Mouse (Mus musculus) olfactory bulb, adult 2 months (tissue): ENCODE results near the gene Sde2. TPM values are rescaled to one million over a fixed set of nuclear protein-coding genes. Genes with fewer than 3 reads are reported as not detected.
"Not testable (repeated sequence)": the region's sequence is repeated elsewhere in the genome, so short reads cannot be mapped to it uniquely, and the experiment has no call there.

Experiments
- H3K27ac ChIP-seq: fragments of 200-500 bp; 2 replicates; pipeline ENCODE4 v1.5.1; 2012; ENCODE audit warnings: low read depth, low read length; ENCODE audit not compliant: insufficient read depth
- H3K4me1 ChIP-seq: fragments of 200-500 bp; 2 replicates; pipeline ENCODE4 v1.6.1; 2012; ENCODE audit warnings: low read length; ENCODE audit not compliant: control insufficient read depth, insufficient read depth
- H3K4me3 ChIP-seq: fragments of 200-500 bp; 2 replicates; pipeline ENCODE4 v1.5.1; 2012; ENCODE audit warnings: mild to moderate bottlenecking, low read depth, low read length, moderate library complexity; ENCODE audit not compliant: insufficient read depth
- CTCF ChIP-seq: fragments of 200-500 bp; IDR thresholded peaks from 2 replicates; pipeline ENCODE4 v1.5.1; 2012; ENCODE audit warnings: low read depth, mild to moderate bottlenecking, low read length, moderate library complexity; ENCODE audit not compliant: insufficient read depth
- POLR2A ChIP-seq: fragments of 200-500 bp; IDR thresholded peaks from 2 replicates; pipeline ENCODE4 v1.6.1; 2012; ENCODE audit warnings: mild to moderate bottlenecking, low read depth, low read length, moderate library complexity; ENCODE audit not compliant: insufficient read depth
- WGBS: fragments of 180-500 bp; shearing (Covaris S2); methylation state at CpG from one replicate; pipeline ENCODE4 v1.1.7; 2018; 5-methylcytosine and 5-hydroxymethylcytosine counted together
- polyA plus RNA-seq: library from polyadenylated mRNA; stranded (reverse); fragments of >200 nt; gene quantifications from 2 replicates; pipeline ENCODE4 v1.2.4, GENCODE M21; 2012; ENCODE audit warnings: low replicate concordance; ENCODE audit not compliant: missing spikeins, insufficient read depth, insufficient read length

The Sde2 gene
- polyA plus RNA-seq, 1 experiment, result not detected

GRCm38 (mm10) chr1:180892808-180893207, 41.9 kb downstream of the Sde2 start, which contains the start of gene Lefty2:
Gene Lefty2, plus strand, starts transcription at chr1:180893108.
- H3K4me1 ChIP-seq, result peaks cover 7% of the 10 kb centered on the region
- no peak within 1 kb of the TSS for H3K27ac ChIP-seq
- no peak for TF ChIP-seq CTCF
- no peak for TF ChIP-seq POLR2A
- H3K4me3 ChIP-seq, result no peak within 1 kb of the TSS
- 77% methylated on average over 10 of the region's 10 CpGs for WGBS

- H3K4me1 ChIP-seq, H3K27ac ChIP-seq: not testable (repeated sequence)
- H3K4me3 ChIP-seq, result peak overlapping the region; percentile 3; the same call in 1 of the 2 replicates
- 10% methylated on average over 50 of the region's 51 CpGs for WGBS
Observed at GRCm38 (mm10) chr1:180894088-180894987, 43.4 kb downstream of the Sde2 start.

- TF ChIP-seq CTCF (no peak), POLR2A (no peak)
- Histone ChIP-seq H3K27ac (no peak overlapping the region), H3K4me1 (peaks cover 9% of the 10 kb centered on the region), H3K4me3 (no peak overlapping the region)
- WGBS, result 2% methylated on average over 4 of the region's 4 CpGs
Observed at GRCm38 (mm10) chr1:180901107-180901506, 50.2 kb downstream of the Sde2 start.

GRCm38 (mm10) chr1:180902915-180903314, 52.0 kb downstream of the Sde2 start:
- TF ChIP-seq POLR2A (no peak), CTCF (no peak)
- Histone ChIP-seq H3K4me1 (peaks cover 14% of the 10 kb centered on the region), H3K4me3 (no peak overlapping the region), H3K27ac (no peak overlapping the region)
- 51% methylated on average over 5 of the region's 5 CpGs for WGBS

- no peak for TF ChIP-seq CTCF
- no peak for TF ChIP-seq POLR2A
- no peak overlapping the region for H3K27ac ChIP-seq
- peaks cover 14% of the 10 kb centered on the region for H3K4me1 ChIP-seq
- H3K4me3 ChIP-seq, result peak overlapping the region; percentile 67
- 27% methylated on average over 10 of the region's 10 CpGs for WGBS
Observed at GRCm38 (mm10) chr1:180903666-180904038, 52.7 kb downstream of the Sde2 start.

GRCm38 (mm10) chr1:180904039-180904814, 53.3 kb downstream of the Sde2 start, which contains the start of gene Pycr2:
Gene Pycr2, plus strand, starts transcription at chr1:180904293.
- WGBS, result under 1% methylated on average over 52 of the region's 52 CpGs
- H3K4me3 ChIP-seq, result peak within 1 kb of the TSS; percentile 67
- peak; percentile 65; the same call in 1 of the 2 replicates for TF ChIP-seq POLR2A
- no peak for TF ChIP-seq CTCF
- peaks cover 14% of the 10 kb centered on the region for H3K4me1 ChIP-seq
- 0 out of 2 replicates have a peak within 1 kb of the TSS, but pooled peaks have one; percentile 7 for H3K27ac ChIP-seq

GRCm38 (mm10) chr1:180904815-180905080, 53.8 kb downstream of the Sde2 start:
- 2% methylated on average over 5 of the region's 5 CpGs for WGBS
- Histone ChIP-seq H3K27ac (no peak overlapping the region), H3K4me3 (peak overlapping the region; percentile 67), H3K4me1 (peaks cover 14% of the 10 kb centered on the region)
- no peak for TF ChIP-seq POLR2A
- TF ChIP-seq CTCF, result no peak

- no peak for TF ChIP-seq CTCF
- no peak for TF ChIP-seq POLR2A
- no peak overlapping the region for H3K27ac ChIP-seq
- peak overlapping the region; percentile 16; the same call in 1 of the 2 replicates for H3K4me3 ChIP-seq
- peaks cover 14% of the 10 kb centered on the region for H3K4me1 ChIP-seq
- whole genome bisulfite sequencing, result 50% methylated on average over 6 of the region's 6 CpGs
Observed at GRCm38 (mm10) chr1:180905307-180905706, 54.4 kb downstream of the Sde2 start.

- 94% methylated on average over 17 of the region's 17 CpGs for WGBS
Observed at GRCm38 (mm10) chr1:180905876-180906275, 54.9 kb downstream of the Sde2 start.

More at GRCm38 (mm10) chr1:180905876-180906275, 54.9 kb downstream of the Sde2 start:
- Histone ChIP-seq H3K4me3 (no peak overlapping the region), H3K27ac (no peak overlapping the region), H3K4me1 (peaks cover 14% of the 10 kb centered on the region)
- no peak for TF ChIP-seq CTCF
- TF ChIP-seq POLR2A, result no peak
